Mouse (Mus musculus): Measurements from ENCODE around the gene Lamc3.

GRCm38 (mm10) chr2:31847908-31848307 lies 39.2 kb upstream of the Lamc3 start:
- TF ChIP-seq CTCF (conservative IDR thresholded peaks at IDR 0.05; ENCODE audit: low read length) (peak; percentile 31), NANOG (IDR thresholded peaks at IDR 0.05; ENCODE audit: borderline replicate concordance, low read length) (no peak), POU5F1 (IDR thresholded peaks at IDR 0.05; ENCODE audit: borderline replicate concordance, low read length) (no peak)

All from E14TG2a.4 (cell line).